Mouse (Mus musculus) mouse trophoblast stem cell (cell line): ENCODE data around the gene Fam72a.

Experiments
- in situ Hi-C, 2 experiments: fragments of 300-500 bp; cut with MseI, MboI; formaldehyde crosslinking; loops; 2 replicates in 1 of 2; 3 replicates in 1 of 2; pipeline ENCODE4 v1.15.1; 2025

Fam72a gene

GRCm38 (mm10) chr1:131526371-131527270, 1.1 kb upstream of the Fam72a start:
- in situ Hi-C loops, result no loop called here

GRCm38 (mm10) chr1:131528081-131528507, 391 bp downstream of the Fam72a start:
- in situ Hi-C loops, result no loop called here

- in situ Hi-C loops, result no loop called here
These were observed 961 bp downstream of the Fam72a start for GRCm38 (mm10) chr1:131528561-131529166.

- in situ Hi-C loops, result no loop called here
These were observed 12.1 kb downstream of the Fam72a start for GRCm38 (mm10) chr1:131539771-131540170.

- in situ Hi-C loops, result no loop called here
These were observed 13.1 kb downstream of the Fam72a start for GRCm38 (mm10) chr1:131540795-131541194.

- in situ Hi-C loops, result no loop called here
These were observed 13.7 kb downstream of the Fam72a start for GRCm38 (mm10) chr1:131541431-131541830.

GRCm38 (mm10) chr1:131541903-131542302, 14.2 kb downstream of the Fam72a start:
- in situ Hi-C loops, result no loop called here

- in situ Hi-C loops, result no loop called here
These were observed 16.3 kb downstream of the Fam72a start for GRCm38 (mm10) chr1:131543886-131544565.

GRCm38 (mm10) chr1:131546798-131547690, 19.3 kb downstream of the Fam72a start:
- in situ Hi-C loops, result no loop called here

- in situ Hi-C loops, result no loop called here
These were observed 21.0 kb downstream of the Fam72a start for GRCm38 (mm10) chr1:131548494-131549365.

- in situ Hi-C loops, result loop anchor here in 1 of 2 experiments (25.0 kb wide), 1 partner anchor 265 kb away; the partner anchor contains the start of gene Ikbke
These were observed 24.3 kb downstream of the Fam72a start for GRCm38 (mm10) chr1:131551956-131552355.

GRCm38 (mm10) chr1:131553428-131553827, 25.7 kb downstream of the Fam72a start:
- in situ Hi-C loops, result loop anchor here in 1 of 2 experiments (25.0 kb wide), 1 partner anchor 266 kb away; the partner anchor contains the start of gene Ikbke

- in situ Hi-C loops, result loop anchor here in 1 of 2 experiments (25.0 kb wide), 1 partner anchor 268 kb away; the partner anchor contains the start of gene Ikbke
These were observed 27.5 kb downstream of the Fam72a start for GRCm38 (mm10) chr1:131555042-131555812.

GRCm38 (mm10) chr1:131560500-131560899, 32.8 kb downstream of the Fam72a start:
- in situ Hi-C loops, result loop anchor here in 1 of 2 experiments (25.0 kb wide), 1 partner anchor 273 kb away; the partner anchor contains the start of gene Ikbke

- in situ Hi-C loops, result loop anchor here in 1 of 2 experiments (25.0 kb wide), 1 partner anchor 275 kb away; the partner anchor contains the start of gene Ikbke
These were observed 34.4 kb downstream of the Fam72a start for GRCm38 (mm10) chr1:131562081-131562480.

- in situ Hi-C loops, result loop anchor here in 1 of 2 experiments (25.0 kb wide), 1 partner anchor 279 kb away; the partner anchor contains the start of gene Ikbke
These were observed 38.4 kb downstream of the Fam72a start for GRCm38 (mm10) chr1:131566056-131566455.

GRCm38 (mm10) chr1:131569721-131570120, 42.0 kb downstream of the Fam72a start:
- in situ Hi-C loops, result loop anchor here in 1 of 2 experiments (25.0 kb wide), 1 partner anchor 282 kb away; the partner anchor contains the start of gene Ikbke

- in situ Hi-C loops, result loop anchor here in 1 of 2 experiments (25.0 kb wide), 1 partner anchor 283 kb away; the partner anchor contains the start of gene Ikbke
These were observed 42.7 kb downstream of the Fam72a start for GRCm38 (mm10) chr1:131570391-131570790.
